ENCODE assay signal across 24 mouse cellular contexts in the genomic region with DNA sequence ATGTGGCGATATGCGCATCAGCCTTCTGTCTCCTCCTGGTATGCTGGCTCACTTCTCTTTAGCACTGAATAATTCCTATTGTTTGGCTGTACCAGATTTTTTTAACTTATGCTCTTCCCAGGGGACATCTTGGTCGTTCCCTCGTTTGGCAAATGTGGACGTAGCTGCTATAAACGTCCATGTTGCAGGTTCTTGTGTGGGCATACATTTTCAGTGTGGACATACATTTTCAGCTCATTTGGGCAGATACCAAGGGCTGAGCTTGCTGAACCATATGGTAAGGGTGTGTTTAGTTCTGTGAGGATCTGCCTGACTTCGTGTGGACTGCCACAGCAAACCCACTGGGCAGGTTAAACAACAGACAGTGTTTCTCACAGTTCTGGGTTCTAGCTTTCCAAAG. TPM values are rescaled to one million over a fixed set of nuclear protein-coding genes. Genes with fewer than 3 reads are reported as not detected.
DNase-seq lines count a peak whose midpoint lies in the region; ATAC-seq lines count a peak whose summit lies in the region.
"Had no signal": no experiment of that assay in that cellular context is flagged by ENCODE, and none has a peak within 500 bp of the region (broad histone marks: within the 10 kb centered on the region; RNA-seq: fewer than 3 reads in every experiment).

No protein-coding gene starts in this region.

- intact Hi-C loops in left cerebral cortex, postnatal 36 days (cut with DNase I): no loop called here
- intact Hi-C loops in left cerebral cortex, postnatal 4 days (cut with DNase I): no loop called here

- peak; percentile 76 for ATAC-seq in frontal cortex, adult (ENCODE audit: low TSS enrichment)
- ATAC-seq: forebrain, embryonic 13.5 days; forebrain, embryonic 16.5 days; hindbrain, postnatal 0 days; inflammation-experienced regulatory T-cells, adult 6 months; intestine, embryonic 16.5 days; Patski had no signal

- DNase-seq in frontal cortex, postnatal 25 days (ENCODE audit: low spot score in 2 of 2): no peak
- DNase-seq in left cerebral cortex, postnatal 36 days (ENCODE audit: low spot score in 2 of 2): peak; percentile 28 to 55
- no peak for DNase-seq in left cerebral cortex, postnatal 4 days
- peak; percentile 52 for DNase-seq in brain, embryonic 18.5 days (ENCODE audit: low read depth, low spot score)
- no peak for DNase-seq in lung, postnatal 4 days
- DNase-seq: adrenal gland, postnatal 10 days; adrenal gland, postnatal 36 days; B cell, adult 2 months; cerebellum, adult 11-12 months; cerebellum, adult 8-10 months; cerebellum, postnatal 10 days; cerebellum, postnatal 36 days; embryo, embryonic 11 days; gastrocnemius, postnatal 25 days; heart, adult 18-20 months; heart, postnatal 10 days; heart, postnatal 4 days had no signal

RNA-seq across cellular contexts. Expression of gene Grap, which starts 27.9 kb away (rescaled TPM):
- total RNA-seq in left cerebral cortex, postnatal 36 days (2021): 1 to 10 TPM; 5.2 to 5.5 TPM
- total RNA-seq in left cerebral cortex, postnatal 4 days (2021): 1 to 10 TPM; 5.8 to 6.1 TPM

RNA-seq across cellular contexts. Expression of gene Epn2, which starts 45.6 kb away (rescaled TPM):
- 100 to 1,000 TPM; 111 to 126 TPM for total RNA-seq in left cerebral cortex, postnatal 36 days (2021)
- 10 to 100 TPM; 99.3 to 99.6 TPM for total RNA-seq in left cerebral cortex, postnatal 4 days (2021)

RNA-seq across cellular contexts. Expression of gene Fam83g, which starts 58.8 kb away (rescaled TPM):
- total RNA-seq in left cerebral cortex, postnatal 36 days (2021): under 1 TPM in 1 of 2 experiments, not detected in 1; 0.07 TPM
- under 1 TPM in 1 of 2 experiments, not detected in 1; 0.12 TPM for total RNA-seq in left cerebral cortex, postnatal 4 days (2021)

Comparison
In these comparisons a context has a peak if more than half of its experiments do, and no peak if none do; other contexts are left out.
1. DNase-seq: peak in left cerebral cortex, postnatal 36 days (2 of 2) and brain, embryonic 18.5 days (single experiment); none in frontal cortex, postnatal 25 days (0 of 2), left cerebral cortex, postnatal 4 days (single experiment) and lung, postnatal 4 days (0 of 2).